Mouse (Mus musculus) small intestine, adult 2 months (tissue): ENCODE results near the gene Herpud2. TPM values are rescaled to one million over a fixed set of nuclear protein-coding genes. Genes with fewer than 3 reads are reported as not detected.
A peak's percentile ranks its signal among the peaks of the same experiment; 100 is the strongest.

Experiments used
- H3K27ac ChIP-seq: fragments of 200-500 bp; 2 replicates; pipeline ENCODE4 v1.5.1; 2012; ENCODE audit warnings: low read depth, low read length, control low read depth, inconsistent platforms; ENCODE audit not compliant: insufficient read depth
- H3K27me3 ChIP-seq: fragments of 200-500 bp; 2 replicates; pipeline ENCODE4 v1.6.1; 2012; ENCODE audit warnings: mild to moderate bottlenecking, moderate library complexity, low read length, inconsistent platforms; ENCODE audit not compliant: control insufficient read depth, insufficient read depth
- H3K36me3 ChIP-seq: fragments of 200-500 bp; 2 replicates; pipeline ENCODE4 v1.6.1; 2012; ENCODE audit warnings: mild to moderate bottlenecking, low read length, control low read depth, inconsistent platforms; ENCODE audit not compliant: control insufficient read depth, insufficient read depth
- H3K4me1 ChIP-seq: fragments of 200-500 bp; 2 replicates; pipeline ENCODE4 v1.6.1; 2012; ENCODE audit warnings: low read length, inconsistent platforms, mixed read lengths; ENCODE audit not compliant: control insufficient read depth, insufficient read depth, insufficient read length
- H3K4me3 ChIP-seq: fragments of 200-500 bp; 2 replicates; pipeline ENCODE4 v1.5.1; 2012; ENCODE audit warnings: low read depth, mild to moderate bottlenecking, control low read depth, inconsistent platforms, low read length, moderate library complexity
- CTCF ChIP-seq: fragments of 200-500 bp; IDR thresholded peaks from 2 replicates; pipeline ENCODE4 v1.5.1; 2012; ENCODE audit warnings: low read depth, mild to moderate bottlenecking, control low read depth, inconsistent platforms, low read length, moderate library complexity, mixed read lengths; ENCODE audit not compliant: insufficient replicate concordance, insufficient read length; ENCODE audit errors: extremely low read depth
- POLR2A ChIP-seq: fragments of 200-500 bp; IDR thresholded peaks from 2 replicates; pipeline ENCODE4 v1.6.1; 2012; ENCODE audit warnings: low read depth, mild to moderate bottlenecking, control low read depth, inconsistent platforms, low read length, moderate library complexity
- WGBS: fragments of 180-500 bp; shearing (Covaris S2); methylation state at CpG from one replicate; pipeline ENCODE4 v1.1.7; 2018; 5-methylcytosine and 5-hydroxymethylcytosine counted together
- polyA plus RNA-seq: library from polyadenylated mRNA; depleted of rRNA; stranded (reverse); fragments of >200 nt; gene quantifications from 2 replicates; pipeline ENCODE4 v1.2.3, GENCODE M21; 2012

Herpud2 gene
- polyA plus RNA-seq, 1 experiment, result 50.4 TPM

GRCm38 (mm10) chr9:25184606-25185005 is 33.0 kb upstream of the Herpud2 start:
- TF ChIP-seq CTCF, result no peak
- no peak for TF ChIP-seq POLR2A
- H3K27ac ChIP-seq, result no peak overlapping the region
- WGBS, result 73% methylated on average over 2 of the region's 2 CpGs
- no peak overlapping the region for H3K4me3 ChIP-seq
- H3K36me3 ChIP-seq, result no peaks in the 10 kb centered on the region
- no peaks in the 10 kb centered on the region for H3K4me1 ChIP-seq
- H3K27me3 ChIP-seq, result no peaks in the 10 kb centered on the region

- Histone ChIP-seq H3K36me3 (no peaks in the 10 kb centered on the region), H3K4me3 (no peak overlapping the region), H3K27me3 (no peaks in the 10 kb centered on the region), H3K27ac (no peak overlapping the region), H3K4me1 (peaks cover 4% of the 10 kb centered on the region; the same call in 1 of the 2 replicates)
- TF ChIP-seq POLR2A (no peak), CTCF (no peak)
- 89% methylated on average over 3 of the region's 3 CpGs for WGBS
Observed at GRCm38 (mm10) chr9:25178066-25178465, 26.4 kb upstream of the Herpud2 start.

- peaks cover 4% of the 10 kb centered on the region; the same call in 1 of the 2 replicates for H3K4me1 ChIP-seq
- H3K4me3 ChIP-seq, result no peak overlapping the region
- TF ChIP-seq POLR2A, result no peak
- TF ChIP-seq CTCF, result no peak
- 90% methylated on average over 5 of the region's 5 CpGs for WGBS
- H3K27ac ChIP-seq, result no peak overlapping the region
- H3K27me3 ChIP-seq, result no peaks in the 10 kb centered on the region
- no peaks in the 10 kb centered on the region for H3K36me3 ChIP-seq
Observed at GRCm38 (mm10) chr9:25177201-25177600, 25.6 kb upstream of the Herpud2 start.

GRCm38 (mm10) chr9:25176562-25176961 is 24.9 kb upstream of the Herpud2 start:
- H3K4me3 ChIP-seq, result no peak overlapping the region
- no peaks in the 10 kb centered on the region for H3K27me3 ChIP-seq
- H3K27ac ChIP-seq, result no peak overlapping the region
- TF ChIP-seq CTCF, result no peak
- no peak for TF ChIP-seq POLR2A
- H3K4me1 ChIP-seq, result peaks cover 4% of the 10 kb centered on the region; the same call in 1 of the 2 replicates
- H3K36me3 ChIP-seq, result no peaks in the 10 kb centered on the region
- 64% methylated on average over 1 of the region's 1 CpGs for WGBS

GRCm38 (mm10) chr9:25175978-25176377 is 24.4 kb upstream of the Herpud2 start:
- 81% methylated on average over 6 of the region's 6 CpGs for WGBS
- no peak overlapping the region for H3K27ac ChIP-seq
- no peak for TF ChIP-seq POLR2A
- no peak for TF ChIP-seq CTCF

GRCm38 (mm10) chr9:25175039-25175442 is 23.4 kb upstream of the Herpud2 start:
- Histone ChIP-seq H3K36me3 (no peaks in the 10 kb centered on the region), H3K27ac (peak overlapping the region; percentile 43; the same call in 1 of the 2 replicates)
- WGBS, result 59% methylated on average over 5 of the region's 5 CpGs

More at GRCm38 (mm10) chr9:25175978-25176377, 24.4 kb upstream of the Herpud2 start:
- Histone ChIP-seq H3K4me3 (no peak overlapping the region), H3K36me3 (no peaks in the 10 kb centered on the region), H3K4me1 (peaks cover 4% of the 10 kb centered on the region; the same call in 1 of the 2 replicates), H3K27me3 (no peaks in the 10 kb centered on the region)

GRCm38 (mm10) chr9:25174614-25175013 is 23.0 kb upstream of the Herpud2 start:
- Histone ChIP-seq H3K4me1 (peaks cover 4% of the 10 kb centered on the region; the same call in 1 of the 2 replicates), H3K27ac (no peak overlapping the region), H3K36me3 (no peaks in the 10 kb centered on the region), H3K4me3 (no peak overlapping the region), H3K27me3 (no peaks in the 10 kb centered on the region)
- 68% methylated on average over 5 of the region's 5 CpGs for WGBS
- no peak for TF ChIP-seq CTCF
- no peak for TF ChIP-seq POLR2A

More at GRCm38 (mm10) chr9:25175039-25175442, 23.4 kb upstream of the Herpud2 start:
- Histone ChIP-seq H3K27me3 (no peaks in the 10 kb centered on the region), H3K4me1 (peaks cover 4% of the 10 kb centered on the region; the same call in 1 of the 2 replicates), H3K4me3 (no peak overlapping the region)
- TF ChIP-seq CTCF (no peak), POLR2A (no peak)
